Mouse (Mus musculus): ENCODE results near the gene Enox1.

DNA sequence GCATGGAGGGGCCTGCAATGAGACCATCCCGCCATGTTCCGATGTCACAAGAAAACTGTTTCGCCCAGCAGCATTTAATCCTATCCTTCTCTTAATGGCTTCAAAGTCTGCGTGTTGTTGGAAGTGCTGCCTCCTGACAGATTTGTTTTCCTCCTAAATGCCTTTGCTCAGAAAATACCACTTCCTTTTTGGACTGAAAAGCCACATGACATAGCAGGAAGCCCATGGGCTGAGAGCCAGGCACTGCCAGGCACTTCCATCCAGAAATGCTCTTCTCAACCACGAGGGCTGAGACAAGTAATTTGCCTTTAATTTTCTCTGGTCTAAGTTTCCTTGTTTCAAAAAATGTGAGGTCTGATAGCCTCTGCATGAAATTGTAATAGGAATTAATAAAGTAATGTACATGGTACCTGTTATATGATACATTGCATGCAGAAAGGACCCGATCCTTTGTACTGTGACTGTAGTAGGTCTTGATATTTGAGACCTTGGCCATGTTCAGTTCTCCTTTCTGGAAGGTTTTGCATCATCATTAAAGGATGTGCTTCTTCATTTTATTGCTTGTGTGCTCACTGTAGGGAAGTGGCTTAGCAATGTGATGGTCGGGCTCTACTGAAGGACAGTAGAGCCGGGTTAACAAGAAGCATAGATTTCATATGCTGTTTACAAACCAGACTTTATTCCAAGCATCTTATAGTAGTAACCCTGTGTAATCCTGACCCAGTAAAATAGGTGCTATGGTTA is 390.1 kb downstream of the Enox1 start:
- no peak for TF ChIP-seq CHD1 (IDR thresholded peaks at IDR 0.05; ENCODE audit: low read depth, low read length)
- no peak for TF ChIP-seq POLR2A (IDR thresholded peaks at IDR 0.05; ENCODE audit: low read depth, low read length)
- no peak for TF ChIP-seq JUND (conservative IDR thresholded peaks at IDR 0.05; ENCODE audit: low read depth, low read length)
- TF ChIP-seq ZC3H11A (IDR thresholded peaks at IDR 0.05; ENCODE audit: low read depth, low read length): no peak
- no peak for TF ChIP-seq KAT2A (IDR thresholded peaks at IDR 0.05; ENCODE audit: insufficient replicate concordance, low read length)
- no peak for TF ChIP-seq CTCF (conservative IDR thresholded peaks at IDR 0.05 in 1 of 2, IDR thresholded peaks at IDR 0.05 in 1 of 2; ENCODE audit: low read depth in 2 of 2, low read length in 2 of 2)
- no peak for TF ChIP-seq HCFC1 (IDR thresholded peaks at IDR 0.05; ENCODE audit: low read depth, low read length)
- no peak for TF ChIP-seq UBTF (IDR thresholded peaks at IDR 0.05; ENCODE audit: low read depth, low read length)
- no peak for TF ChIP-seq MYC (IDR thresholded peaks at IDR 0.05; ENCODE audit: low read depth, low read length)
- TF ChIP-seq MEF2A (IDR thresholded peaks at IDR 0.05; ENCODE audit: borderline replicate concordance, low read depth, low read length): no peak
- TF ChIP-seq NRF1 (IDR thresholded peaks at IDR 0.05; ENCODE audit: low read depth, low read length): no peak
- no peak for TF ChIP-seq BHLHE40 (IDR thresholded peaks at IDR 0.05; ENCODE audit: low read depth, low read length)
- no peak for TF ChIP-seq SIN3A (IDR thresholded peaks at IDR 0.05; ENCODE audit: low read length)
- no peak for TF ChIP-seq MAX (IDR thresholded peaks at IDR 0.05; ENCODE audit: low read length)
